21 mouse cellular contexts compared by ENCODE assay signal in genomic region chr1:157318896-157319295, GRCm38 (mm10).
"Had no signal": no experiment of that assay in that cellular context is flagged by ENCODE, and none has a peak within 500 bp of the region (broad histone marks: within the 10 kb centered on the region; RNA-seq: fewer than 3 reads in every experiment).

No protein-coding gene starts in this region.

- H3K4me3 ChIP-seq: gastrocnemius, adult 2 months; heart, embryonic 10.5 days; heart, embryonic 12.5 days; hindbrain, embryonic 13.5 days; hindbrain, embryonic 15.5 days; kidney, embryonic 15.5 days; limb, embryonic 13.5 days; limb, embryonic 15.5 days; liver, embryonic 12.5 days had no signal

- H3K27me3 ChIP-seq: heart, embryonic 12.5 days; hindbrain, embryonic 13.5 days; hindbrain, embryonic 15.5 days; kidney, embryonic 15.5 days; limb, embryonic 13.5 days; limb, embryonic 15.5 days; liver, embryonic 12.5 days had no signal

- H3K4me2 ChIP-seq: heart, embryonic 12.5 days; hindbrain, embryonic 13.5 days; hindbrain, embryonic 15.5 days; kidney, embryonic 15.5 days; limb, embryonic 13.5 days; limb, embryonic 15.5 days; liver, embryonic 12.5 days had no signal

- H3K36me3 ChIP-seq: heart, embryonic 10.5 days; heart, embryonic 12.5 days; hindbrain, embryonic 13.5 days; hindbrain, embryonic 15.5 days; kidney, embryonic 15.5 days; limb, embryonic 13.5 days; limb, embryonic 15.5 days; liver, embryonic 12.5 days had no signal

- DNase-seq: gastrocnemius, adult 2 months; gastrocnemius, postnatal 10 days; gastrocnemius, postnatal 25 days; heart, adult 18-20 months; heart, postnatal 10 days; heart, postnatal 36 days; kidney, adult 2 months; kidney, adult 9 months; kidney, postnatal 14 days; kidney, postnatal 36 days; layer of hippocampus, adult 9-11 months; layer of hippocampus, postnatal 36 days; left cerebral cortex, postnatal 4 days had no signal
